Comparison of ENCODE assay signal across 13 mouse cellular contexts in the genomic region with DNA sequence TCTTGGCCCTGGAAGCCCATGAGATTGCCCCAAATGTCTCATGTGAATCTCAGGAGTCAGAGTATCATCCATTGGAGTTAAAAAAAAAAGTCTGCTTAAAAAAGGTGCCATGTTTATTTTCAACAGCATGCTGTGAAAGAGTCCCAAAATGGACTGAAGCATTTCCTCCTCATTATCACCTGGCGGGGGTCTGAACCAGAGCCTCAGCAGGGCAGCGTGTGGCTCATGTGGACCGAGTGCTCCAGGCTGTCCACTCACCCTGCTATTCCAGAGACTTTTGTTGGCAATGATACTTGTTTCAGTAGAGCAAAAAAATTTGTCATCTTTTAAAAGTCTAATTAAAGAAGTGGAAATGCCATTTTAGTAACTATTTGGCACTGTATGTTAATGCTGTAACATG.
"Had no signal": no experiment of that assay in that cellular context is flagged by ENCODE, and none has a peak within 500 bp of the region (broad histone marks: within the 10 kb centered on the region; RNA-seq: fewer than 3 reads in every experiment).

No protein-coding gene starts in this region.

- DNase-seq: cerebellum, adult 8-10 months; cerebellum, postnatal 14 days; cerebellum, postnatal 36 days; embryo, embryonic 11 days; forebrain, postnatal 0 days; gastrocnemius, adult 2 months; gastrocnemius, postnatal 10 days; gastrocnemius, postnatal 14 days; gastrocnemius, postnatal 25 days; gastrocnemius, postnatal 36 days; heart, adult 11 months; heart, adult 18-20 months; heart, adult 2 months had no signal
